Mouse (Mus musculus) cerebellum, adult (tissue): ENCODE results near the gene Krtap17-1.

Source experiments
- ATAC-seq: cut with Nextera tagmentation; 2 replicates; pipeline ENCODE4 v1.9.2; 2017; ENCODE audit warnings: mild to moderate bottlenecking, moderate library complexity, mixed read lengths; ENCODE audit not compliant: insufficient number of reproducible peaks, low FRiP score, low TSS enrichment

Gene Krtap17-1

GRCm38 (mm10) chr11:99993620-99994383 lies at the start of gene Krtap17-1:
Gene Krtap17-1 (minus strand): TSS chr11:99993994.
- no peak for ATAC-seq

GRCm38 (mm10) chr11:100041454-100041853 lies 47.7 kb upstream of the Krtap17-1 start, which contains the start of gene Krt34:
Gene Krt34 (minus strand): TSS chr11:100041554.
- ATAC-seq, result no peak

GRCm38 (mm10) chr11:100029768-100030167 lies 36.0 kb upstream of the Krtap17-1 start, which contains the start of gene Krt33b:
Gene Krt33b (minus strand): TSS chr11:100029868.
- ATAC-seq, result no peak

GRCm38 (mm10) chr11:100021438-100021837 lies 27.6 kb upstream of the Krtap17-1 start:
- no peak for ATAC-seq

GRCm38 (mm10) chr11:100019466-100019865 lies 25.7 kb upstream of the Krtap17-1 start:
- ATAC-seq, result no peak

- ATAC-seq, result no peak
Observed at GRCm38 (mm10) chr11:100016112-100016511, 22.3 kb upstream of the Krtap17-1 start, which contains the start of gene Krt33a. Gene Krt33a (minus strand): TSS chr11:100016212.

- ATAC-seq, result no peak
Observed at GRCm38 (mm10) chr11:100013691-100014171, 19.9 kb upstream of the Krtap17-1 start.

- no peak for ATAC-seq
Observed at GRCm38 (mm10) chr11:100010682-100011081, 16.9 kb upstream of the Krtap17-1 start.

GRCm38 (mm10) chr11:100008336-100008735 lies 14.5 kb upstream of the Krtap17-1 start:
- ATAC-seq, result no peak

GRCm38 (mm10) chr11:100006624-100007023 lies 12.8 kb upstream of the Krtap17-1 start:
- ATAC-seq, result no peak

GRCm38 (mm10) chr11:100005905-100006304 lies 12.1 kb upstream of the Krtap17-1 start:
- ATAC-seq, result no peak

- ATAC-seq, result no peak
Observed at GRCm38 (mm10) chr11:100004846-100005245, 11.1 kb upstream of the Krtap17-1 start.

GRCm38 (mm10) chr11:99999091-99999490 lies 5.3 kb upstream of the Krtap17-1 start:
- no peak for ATAC-seq

- no peak for ATAC-seq
Observed at GRCm38 (mm10) chr11:99994384-99994661, 529 bp upstream of the Krtap17-1 start.

- no peak for ATAC-seq
Observed at GRCm38 (mm10) chr11:99990571-99990970, 3.2 kb downstream of the Krtap17-1 start.

GRCm38 (mm10) chr11:99989881-99990405 lies 3.9 kb downstream of the Krtap17-1 start:
- no peak for ATAC-seq

- ATAC-seq, result no peak
Observed at GRCm38 (mm10) chr11:99988530-99988929, 5.3 kb downstream of the Krtap17-1 start.

- no peak for ATAC-seq
Observed at GRCm38 (mm10) chr11:99986180-99986647, 7.6 kb downstream of the Krtap17-1 start, which contains the start of gene Krtap16-1. Gene Krtap16-1 (minus strand): TSS chr11:99986597.

GRCm38 (mm10) chr11:99985291-99986092 lies 8.3 kb downstream of the Krtap17-1 start:
- ATAC-seq, result peak; percentile 89

GRCm38 (mm10) chr11:99983442-99983841 lies 10.4 kb downstream of the Krtap17-1 start:
- ATAC-seq, result no peak

- ATAC-seq, result no peak
Observed at GRCm38 (mm10) chr11:99982731-99983130, 11.1 kb downstream of the Krtap17-1 start.
